Mouse (Mus musculus) lung, embryonic 15.5 days (tissue): ENCODE data around the gene Tbcc. TPM values are rescaled to one million over a fixed set of nuclear protein-coding genes. Genes with fewer than 3 reads are reported as not detected.

Experiments
- ATAC-seq: fragments of 200-750 bp; cut with Nextera tagmentation; 2 replicates; pipeline ENCODE4 v1.8.0; 2017; ENCODE audit warnings: moderate number of reproducible peaks, borderline replicate concordance; ENCODE audit not compliant: low FRiP score, low TSS enrichment; ENCODE audit errors: extremely low read depth
- H3K27ac ChIP-seq: fragments of 300-500 bp; sonication (generic); 2 replicates; pipeline ENCODE4 v1.5.1; 2015; ENCODE audit warnings: moderate library complexity, mild to moderate bottlenecking, inconsistent platforms
- H3K27me3 ChIP-seq: fragments of 300-500 bp; sonication (generic); 2 replicates; pipeline ENCODE4 v1.6.1; 2015; ENCODE audit warnings: inconsistent platforms
- H3K36me3 ChIP-seq: fragments of 300-500 bp; sonication (generic); 2 replicates; pipeline ENCODE4 v1.6.1; 2015; ENCODE audit warnings: inconsistent platforms
- H3K4me1 ChIP-seq: fragments of 300-500 bp; sonication (generic); 2 replicates; pipeline ENCODE4 v1.6.1; 2015; ENCODE audit warnings: inconsistent platforms
- H3K4me2 ChIP-seq: fragments of 300-500 bp; sonication (generic); 2 replicates; pipeline ENCODE4 v1.6.1; 2015; ENCODE audit warnings: inconsistent platforms, mild to moderate bottlenecking, moderate library complexity
- H3K4me3 ChIP-seq: fragments of 300-500 bp; sonication (generic); 2 replicates; pipeline ENCODE4 v1.5.1; 2015; ENCODE audit warnings: mild to moderate bottlenecking, inconsistent platforms
- H3K9ac ChIP-seq: fragments of 300-500 bp; sonication (generic); 2 replicates; pipeline ENCODE4 v1.6.1; 2015; ENCODE audit warnings: inconsistent platforms
- H3K9me3 ChIP-seq: fragments of 300-500 bp; sonication (generic); 2 replicates; pipeline ENCODE4 v1.6.1; 2016; ENCODE audit warnings: inconsistent platforms
- WGBS: fragments of 180-500 bp; shearing (Covaris S2); methylation state at CpG from one replicate; pipeline ENCODE4 v1.1.7; 2015; 5-methylcytosine and 5-hydroxymethylcytosine counted together
- polyA plus RNA-seq: library from polyadenylated mRNA; unstranded; fragments of >200 nt; fragmentation: Nextera tagmentation; extraction: Ambion mirVana; gene quantifications from 2 replicates; pipeline ENCODE4 v1.2.1, GENCODE M21; 2015

Gene Tbcc
- polyA plus RNA-seq, 1 experiment from 2014 or later, result 53.1 TPM

DNA sequence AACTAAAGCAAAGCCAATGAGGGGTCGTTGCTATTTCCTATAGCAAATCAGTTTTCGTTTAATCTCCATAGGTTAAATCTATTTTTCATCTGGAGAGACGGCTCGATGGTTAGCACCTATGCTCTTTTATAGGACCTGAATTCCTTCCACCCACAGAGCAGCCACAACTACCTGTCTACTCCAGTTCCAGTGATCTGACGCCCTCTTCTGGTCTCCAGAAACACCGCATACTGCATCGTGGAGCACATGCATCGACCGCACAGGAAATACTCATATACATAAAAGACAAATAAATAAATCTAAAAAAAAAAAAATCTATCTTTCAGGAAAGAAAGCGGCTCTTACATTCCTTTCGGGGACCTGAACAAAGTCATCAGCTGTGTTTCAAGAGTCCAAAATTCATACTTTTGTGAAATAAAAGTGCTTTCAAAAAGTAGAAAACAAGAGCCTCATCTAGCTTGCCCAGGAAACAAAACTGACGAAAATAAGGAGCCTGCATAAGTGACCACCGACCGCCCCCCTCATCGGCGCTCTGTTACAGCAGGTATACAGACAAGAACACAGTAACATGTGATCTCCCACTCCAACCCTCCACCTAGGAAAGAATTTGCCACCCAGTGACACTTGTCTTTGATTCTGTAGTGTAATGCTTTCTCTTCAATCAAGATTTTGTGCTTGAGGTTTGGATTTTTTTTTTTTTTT is 1.8 kb upstream of the Tbcc start:
- Histone ChIP-seq H3K9ac (peak overlapping the region; percentile 64), H3K4me3 (peak overlapping the region; percentile 91), H3K4me2 (peak overlapping the region; percentile 86), H3K27me3 (no peaks in the 10 kb centered on the region), H3K27ac (peak overlapping the region; percentile 96), H3K4me1 (peaks cover 43% of the 10 kb centered on the region), H3K9me3 (no peaks in the 10 kb centered on the region), H3K36me3 (peaks cover 5% of the 10 kb centered on the region)
- WGBS, result 27% methylated on average over 16 of the region's 16 CpGs
- no peak for ATAC-seq

DNA sequence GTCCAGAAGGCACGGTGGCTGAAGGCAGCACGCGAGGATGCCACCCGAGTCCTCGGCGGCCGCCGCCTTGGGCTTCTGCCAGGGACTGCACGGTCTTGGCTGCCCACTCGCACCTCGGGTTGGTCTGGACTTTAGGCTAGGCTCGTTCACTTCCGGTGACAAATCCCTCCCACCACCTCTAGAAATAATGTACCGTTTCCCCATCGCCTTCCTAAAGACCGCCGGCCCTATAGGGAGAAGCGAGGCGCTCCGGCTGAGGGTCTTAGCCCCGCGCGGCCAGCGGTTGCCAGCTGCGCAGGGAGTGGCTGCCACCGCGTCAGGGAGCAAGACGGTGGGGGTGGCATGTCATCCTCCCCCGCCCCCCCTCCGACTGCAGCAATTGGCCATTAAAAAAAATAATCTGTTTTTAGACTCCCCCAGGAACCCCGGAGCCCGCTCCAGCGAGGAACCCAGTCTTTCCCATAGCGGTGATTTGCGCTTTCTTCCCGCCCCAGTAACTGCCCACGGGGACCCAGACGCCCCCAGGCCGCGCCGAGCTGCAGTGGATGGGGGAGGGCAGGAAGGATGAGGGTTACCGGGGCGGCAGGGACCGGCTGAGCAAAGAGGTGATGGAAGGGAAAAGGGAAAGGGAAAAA is 917 bp upstream of the Tbcc start:
- WGBS, result under 1% methylated on average over 44 of the region's 44 CpGs

DNA sequence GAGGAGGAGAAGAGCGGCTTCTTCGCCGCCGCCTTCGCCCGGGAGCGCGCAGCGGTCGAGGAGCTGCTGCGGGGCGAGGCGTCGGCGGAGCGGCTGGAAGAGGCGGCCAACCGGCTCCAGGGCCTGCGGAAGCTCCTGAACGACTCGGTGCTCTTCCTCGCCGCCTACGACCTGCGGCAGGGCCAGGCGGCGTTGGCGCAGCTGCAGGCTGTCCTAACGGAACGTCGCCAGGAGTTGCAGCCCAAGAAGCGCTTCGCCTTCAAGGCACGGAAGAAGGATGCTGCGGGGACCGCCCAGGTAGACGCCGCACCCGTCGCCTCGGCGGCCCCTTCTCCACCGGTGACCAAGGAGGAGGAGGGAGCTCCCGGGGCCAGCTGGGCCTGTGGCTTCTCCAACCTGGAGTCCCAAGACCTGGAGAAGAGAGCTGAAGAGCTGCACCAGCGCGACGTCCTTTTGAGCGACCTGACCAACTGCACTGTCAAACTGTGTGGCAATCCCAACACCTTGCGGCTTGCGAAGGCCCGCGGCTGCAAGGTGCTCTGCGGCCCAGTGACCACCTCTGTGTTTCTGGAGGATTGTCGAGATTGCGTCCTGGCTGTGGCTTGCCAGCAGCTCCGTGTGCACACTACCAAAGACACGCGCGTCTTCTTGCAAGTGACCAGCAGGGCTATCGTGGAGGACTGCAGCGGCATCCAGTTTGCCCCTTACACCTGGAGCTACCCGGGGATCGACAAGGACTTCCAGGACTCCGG is 535 bp downstream of the Tbcc start:
- peak; percentile 12; the same call in 1 of the 2 replicates for ATAC-seq
- Histone ChIP-seq H3K36me3 (peaks cover 5% of the 10 kb centered on the region), H3K4me3 (peak overlapping the region; percentile 91), H3K9me3 (no peaks in the 10 kb centered on the region), H3K4me1 (peaks cover 41% of the 10 kb centered on the region), H3K27ac (peak overlapping the region; percentile 86), H3K4me2 (peak overlapping the region; percentile 83), H3K9ac (peak overlapping the region; percentile 84), H3K27me3 (no peaks in the 10 kb centered on the region)
- 1% methylated on average over 64 of the region's 64 CpGs for WGBS

More for the DNA sequence above, 917 bp upstream of the Tbcc start:
- H3K36me3 ChIP-seq, result peaks cover 5% of the 10 kb centered on the region
- peak overlapping the region; percentile 86 for H3K4me2 ChIP-seq
- peak overlapping the region; percentile 91 for H3K4me3 ChIP-seq
- H3K4me1 ChIP-seq, result peaks cover 46% of the 10 kb centered on the region
- H3K9me3 ChIP-seq, result no peaks in the 10 kb centered on the region
- ATAC-seq, result peak; percentile 73
- H3K9ac ChIP-seq, result peak overlapping the region; percentile 64
- no peaks in the 10 kb centered on the region for H3K27me3 ChIP-seq
- peak overlapping the region; percentile 96 for H3K27ac ChIP-seq

DNA sequence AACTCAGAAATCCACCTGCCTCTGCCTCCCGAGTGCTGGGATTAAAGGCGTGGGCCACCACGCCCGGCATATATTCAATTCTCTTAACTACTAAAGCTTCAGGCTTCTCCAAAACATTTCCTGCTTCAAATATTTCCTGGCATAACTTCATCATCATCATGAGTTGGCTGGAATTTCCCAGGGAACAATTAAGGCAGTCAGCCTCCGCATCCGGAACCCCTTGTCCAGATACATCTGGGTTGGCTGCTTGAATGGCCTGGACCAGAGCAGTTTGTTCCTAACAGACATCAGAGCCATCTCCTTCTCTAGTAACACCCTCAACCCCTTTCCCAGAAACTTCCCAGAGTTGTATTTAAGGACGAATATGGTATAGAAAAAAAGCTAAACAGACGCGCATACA is 4.9 kb downstream of the Tbcc start:
- Histone ChIP-seq H3K4me2 (no peak overlapping the region), H3K9me3 (no peaks in the 10 kb centered on the region), H3K27me3 (no peaks in the 10 kb centered on the region), H3K4me1 (peaks cover 38% of the 10 kb centered on the region), H3K36me3 (peaks cover 5% of the 10 kb centered on the region), H3K27ac (no peak overlapping the region), H3K9ac (no peak overlapping the region), H3K4me3 (no peak overlapping the region)
- 86% methylated on average over 9 of the region's 9 CpGs for WGBS
- no peak for ATAC-seq

DNA sequence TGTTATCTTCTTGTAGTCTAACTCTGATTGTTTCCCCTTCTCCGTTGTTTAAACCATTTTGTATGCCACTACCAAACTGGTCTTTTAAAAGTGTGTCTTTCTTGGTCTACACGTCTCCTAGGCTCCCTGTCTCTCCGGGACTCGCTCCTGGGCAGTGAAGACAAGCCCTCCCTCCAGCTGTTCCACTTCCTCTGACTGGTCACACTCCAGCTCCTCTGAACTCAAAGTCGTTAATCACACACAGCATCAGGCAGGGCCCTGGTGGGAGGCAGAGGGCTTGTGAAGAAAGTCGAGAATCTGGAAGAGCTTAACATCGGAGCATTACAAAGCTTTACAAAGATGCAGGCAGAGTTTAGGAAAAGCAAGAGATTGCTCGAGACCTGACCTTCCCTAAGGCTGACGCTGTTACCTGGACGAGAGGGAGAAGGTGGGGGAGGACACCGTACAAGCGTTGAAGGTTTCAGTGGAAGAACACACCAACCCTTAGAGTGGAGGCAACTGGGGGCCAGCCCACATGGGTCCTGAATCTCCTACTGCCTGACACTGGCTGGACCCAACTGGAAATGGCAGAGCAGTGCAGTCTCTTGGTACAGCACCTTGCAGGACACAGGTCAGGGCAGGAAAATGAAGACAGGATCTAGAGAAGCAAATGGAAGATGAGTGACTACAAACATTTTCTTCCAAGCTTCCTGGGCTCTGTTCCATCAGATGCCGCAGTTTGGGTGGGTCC is 6.9 kb downstream of the Tbcc start:
- H3K4me2 ChIP-seq, result no peak overlapping the region
- H3K27me3 ChIP-seq, result no peaks in the 10 kb centered on the region
- H3K4me1 ChIP-seq, result peaks cover 25% of the 10 kb centered on the region
- no peak overlapping the region for H3K4me3 ChIP-seq
- ATAC-seq, result peak; percentile 82; the same call in 1 of the 2 replicates
- WGBS, result 23% methylated on average over 13 of the region's 13 CpGs
- no peak overlapping the region for H3K9ac ChIP-seq
- peak overlapping the region; percentile 9; the same call in 1 of the 2 replicates for H3K27ac ChIP-seq
- no peaks in the 10 kb centered on the region for H3K9me3 ChIP-seq
- H3K36me3 ChIP-seq, result peaks cover 4% of the 10 kb centered on the region

DNA sequence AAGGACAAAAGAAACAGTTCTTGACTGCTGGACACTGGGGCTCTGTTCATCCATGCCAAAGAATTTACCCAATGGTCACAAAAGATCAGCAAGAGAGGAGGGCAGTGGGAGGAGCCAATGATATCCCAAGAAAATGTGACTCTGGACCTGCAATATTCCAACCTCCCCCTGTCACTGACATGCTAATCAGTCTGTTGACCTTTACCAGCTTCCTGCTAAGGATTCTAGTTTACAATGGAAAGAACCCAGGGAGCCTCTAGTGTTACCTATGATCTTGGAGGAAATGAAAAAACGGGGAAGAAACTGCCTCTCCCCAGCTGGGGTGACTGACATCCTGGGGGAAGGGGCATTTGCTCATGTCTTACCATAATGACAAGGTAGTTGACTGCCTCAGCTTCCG is 10.5 kb downstream of the Tbcc start:
- Histone ChIP-seq H3K4me2 (no peak overlapping the region), H3K36me3 (no peaks in the 10 kb centered on the region), H3K4me3 (no peak overlapping the region), H3K9ac (no peak overlapping the region), H3K9me3 (no peaks in the 10 kb centered on the region), H3K27me3 (no peaks in the 10 kb centered on the region), H3K4me1 (peaks cover 12% of the 10 kb centered on the region), H3K27ac (no peak overlapping the region)
- WGBS, result 66% methylated on average over 2 of the region's 2 CpGs
- no peak for ATAC-seq

DNA sequence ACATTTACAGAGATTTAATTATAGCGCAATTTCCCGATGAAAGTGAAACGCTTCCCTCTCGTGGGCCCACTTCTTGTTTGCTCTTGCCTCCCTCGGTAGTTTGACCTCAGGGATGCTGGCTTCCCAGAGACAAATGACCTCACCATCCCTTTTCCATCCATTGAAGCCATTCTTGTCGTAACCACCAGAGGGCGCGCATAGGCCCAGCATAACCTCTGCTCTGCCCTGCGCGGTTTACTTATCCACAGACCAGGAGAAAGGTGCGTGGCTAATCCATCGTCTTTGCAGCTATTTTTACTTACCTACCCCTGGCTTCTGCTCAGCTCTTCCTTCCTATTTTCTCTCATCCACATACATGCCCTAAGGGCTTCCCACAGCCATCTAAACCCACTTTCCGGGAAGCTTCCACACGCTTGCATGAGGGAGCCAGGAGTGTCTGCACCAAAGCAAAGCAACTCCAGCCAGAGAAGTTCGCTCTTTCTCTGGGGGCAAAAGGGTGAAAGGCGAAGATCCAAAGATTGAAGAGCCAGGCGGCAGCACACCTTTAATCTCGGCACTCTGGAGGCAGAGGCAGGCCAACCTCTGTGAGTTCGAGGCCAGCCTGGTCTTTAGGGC is 13.5 kb downstream of the Tbcc start:
- no peak overlapping the region for H3K4me3 ChIP-seq
- H3K4me1 ChIP-seq, result no peaks in the 10 kb centered on the region; the same call in 1 of the 2 replicates
- H3K36me3 ChIP-seq, result no peaks in the 10 kb centered on the region
- peak; percentile 75; the same call in 1 of the 2 replicates for ATAC-seq
- no peaks in the 10 kb centered on the region for H3K27me3 ChIP-seq
- no peak overlapping the region for H3K27ac ChIP-seq
- no peaks in the 10 kb centered on the region for H3K9me3 ChIP-seq
- WGBS, result 20% methylated on average over 19 of the region's 19 CpGs
- no peak overlapping the region for H3K9ac ChIP-seq
- H3K4me2 ChIP-seq, result no peak overlapping the region

DNA sequence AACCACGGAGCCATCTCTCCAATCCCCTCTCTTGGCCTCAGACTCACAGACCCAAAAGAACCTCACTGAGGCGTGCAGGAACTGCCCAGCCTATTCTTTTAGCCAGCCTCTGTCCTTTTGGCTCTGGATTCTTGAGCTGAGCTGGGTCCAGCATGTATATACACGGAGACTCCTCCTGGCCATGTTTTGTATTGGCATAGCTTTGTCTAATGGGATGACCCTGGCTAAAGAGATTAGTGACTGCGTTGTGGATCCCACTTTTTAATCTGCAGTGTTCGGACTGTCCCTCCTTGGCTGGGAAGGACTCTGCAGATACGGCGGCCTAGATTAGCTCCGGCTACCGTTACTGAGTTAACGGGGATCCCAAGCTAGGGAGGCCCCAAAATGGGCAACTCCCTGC is 19.7 kb downstream of the Tbcc start, which contains the start of gene Prph2:
Gene Prph2 (plus strand): TSS at position 274 of the 400 bp plus-strand sequence.
- Histone ChIP-seq H3K9me3 (no peaks in the 10 kb centered on the region), H3K9ac (no peak within 1 kb of the TSS), H3K4me1 (no peaks in the 10 kb centered on the region), H3K4me3 (no peak within 1 kb of the TSS), H3K36me3 (no peaks in the 10 kb centered on the region), H3K27ac (no peak within 1 kb of the TSS), H3K4me2 (no peak within 1 kb of the TSS), H3K27me3 (no peaks in the 10 kb centered on the region)
- ATAC-seq, result no peak
- 86% methylated on average over 10 of the region's 10 CpGs for WGBS

DNA sequence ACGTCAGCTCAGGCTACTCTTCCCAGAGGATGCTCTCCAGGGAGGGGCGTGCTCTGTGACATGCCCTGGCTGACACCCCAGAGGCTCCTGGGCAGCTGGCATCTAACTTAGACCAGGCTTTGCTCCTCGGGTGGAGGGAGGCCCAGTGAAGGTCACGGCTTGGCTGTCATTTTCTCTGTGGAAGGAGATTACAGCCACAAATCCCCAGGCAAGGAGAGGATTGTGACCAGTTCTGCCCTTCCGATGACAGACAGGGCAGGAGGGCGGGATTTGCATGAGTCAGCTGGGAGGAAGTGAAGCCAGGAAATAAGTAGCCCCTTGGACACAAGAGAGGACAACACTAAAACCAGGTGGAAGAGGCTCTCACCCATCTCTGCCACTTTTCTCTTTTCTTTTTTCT is 21.8 kb downstream of the Tbcc start:
- Histone ChIP-seq H3K9me3 (no peaks in the 10 kb centered on the region), H3K9ac (no peak overlapping the region), H3K4me2 (no peak overlapping the region), H3K27me3 (no peaks in the 10 kb centered on the region), H3K27ac (no peak overlapping the region), H3K4me1 (no peaks in the 10 kb centered on the region), H3K4me3 (no peak overlapping the region), H3K36me3 (no peaks in the 10 kb centered on the region)
- 24% methylated on average over 6 of the region's 6 CpGs for WGBS
- no peak for ATAC-seq

DNA sequence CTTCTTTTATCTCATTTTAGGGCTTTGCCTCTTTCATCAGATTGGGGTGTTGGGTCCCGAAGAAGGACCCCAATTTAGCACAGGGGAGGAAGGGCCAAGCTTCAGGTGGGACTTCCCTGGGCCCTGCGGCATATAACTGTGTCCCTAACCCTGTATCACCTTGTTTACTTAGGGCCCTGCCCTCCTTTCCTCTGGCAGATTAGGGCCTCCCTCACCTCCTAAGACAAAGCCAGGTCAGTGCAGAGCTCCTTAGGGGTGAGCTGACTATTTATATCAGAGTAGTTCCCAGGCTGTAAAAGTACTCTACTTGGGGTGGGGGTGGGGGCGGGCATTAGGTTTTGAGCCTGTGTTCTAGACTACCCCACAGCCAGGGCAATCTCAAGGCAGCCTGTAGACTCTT is 24.6 kb downstream of the Tbcc start:
- H3K4me1 ChIP-seq, result no peaks in the 10 kb centered on the region
- no peak overlapping the region for H3K9ac ChIP-seq
- no peak overlapping the region for H3K27ac ChIP-seq
- no peak overlapping the region for H3K4me3 ChIP-seq
- no peak for ATAC-seq
- H3K36me3 ChIP-seq, result no peaks in the 10 kb centered on the region
- H3K9me3 ChIP-seq, result no peaks in the 10 kb centered on the region
- H3K4me2 ChIP-seq, result no peak overlapping the region
- no peaks in the 10 kb centered on the region for H3K27me3 ChIP-seq
- 46% methylated on average over 3 of the region's 3 CpGs for WGBS

DNA sequence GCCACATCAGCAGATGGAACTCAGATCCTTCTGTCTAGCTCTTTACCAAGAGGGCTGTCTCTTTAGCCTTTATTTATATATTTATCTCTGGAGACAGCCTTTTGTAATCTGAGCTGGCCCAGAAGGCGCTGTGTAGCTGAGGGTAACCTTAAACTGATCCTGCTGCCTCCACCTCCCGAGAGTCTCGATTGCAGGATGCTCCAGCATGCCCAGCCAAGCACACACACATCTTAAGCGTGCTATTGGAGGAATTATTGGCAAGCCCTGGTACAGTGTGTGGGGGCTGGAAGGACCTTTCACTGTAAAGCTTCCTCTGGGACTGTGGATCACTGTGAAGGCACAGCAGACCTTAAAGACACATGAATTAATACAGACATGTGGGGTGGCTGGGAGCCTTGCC is 28.5 kb downstream of the Tbcc start:
- no peaks in the 10 kb centered on the region for H3K4me1 ChIP-seq

More for the DNA sequence above, 28.5 kb downstream of the Tbcc start:
- Histone ChIP-seq H3K4me2 (no peak overlapping the region), H3K36me3 (no peaks in the 10 kb centered on the region), H3K27ac (no peak overlapping the region), H3K9me3 (no peaks in the 10 kb centered on the region), H3K9ac (no peak overlapping the region), H3K4me3 (no peak overlapping the region), H3K27me3 (no peaks in the 10 kb centered on the region)
- 11% methylated on average over 4 of the region's 4 CpGs for WGBS
- ATAC-seq, result no peak
